Mouse (Mus musculus) heart, embryonic 13.5 days (tissue): ENCODE measurements around the gene C8g. TPM values are rescaled to one million over a fixed set of nuclear protein-coding genes. Genes with fewer than 3 reads are reported as not detected.

ENCODE experiments used
- ATAC-seq: fragments of 200-750 bp; cut with Nextera tagmentation; 2 replicates; pipeline ENCODE4 v1.8.0; 2017; ENCODE audit warnings: moderate TSS enrichment; ENCODE audit not compliant: insufficient number of reproducible peaks, low FRiP score, low TSS enrichment; ENCODE audit errors: extremely low read depth
- H3K27ac ChIP-seq: fragments of 300-500 bp; sonication (generic); replicated peaks from 2 replicates; pipeline ENCODE4 v1.5.1; 2015; ENCODE audit warnings: moderate library complexity, mild to moderate bottlenecking, inconsistent platforms
- H3K27me3 ChIP-seq: fragments of 300-500 bp; sonication (generic); replicated peaks from 2 replicates; pipeline ENCODE4 v1.6.1; 2015; ENCODE audit warnings: mild to moderate bottlenecking, inconsistent platforms
- H3K36me3 ChIP-seq: fragments of 300-500 bp; sonication (generic); 2 replicates; pipeline ENCODE4 v1.6.1; 2015; ENCODE audit warnings: mild to moderate bottlenecking, inconsistent platforms
- H3K4me1 ChIP-seq: fragments of 300-500 bp; sonication (generic); 2 replicates; pipeline ENCODE4 v1.6.1; 2015; ENCODE audit warnings: inconsistent platforms
- H3K4me2 ChIP-seq: fragments of 300-500 bp; sonication (generic); 2 replicates; pipeline ENCODE4 v1.6.1; 2015; ENCODE audit warnings: inconsistent platforms, mild to moderate bottlenecking, moderate library complexity
- H3K4me3 ChIP-seq: fragments of 300-500 bp; sonication (generic); 2 replicates; pipeline ENCODE4 v1.5.1; 2015; ENCODE audit warnings: moderate library complexity, mild to moderate bottlenecking, inconsistent platforms
- H3K9ac ChIP-seq: fragments of 300-500 bp; sonication (generic); 2 replicates; pipeline ENCODE4 v1.6.1; 2015; ENCODE audit warnings: inconsistent platforms, mild to moderate bottlenecking, moderate library complexity
- H3K9me3 ChIP-seq: fragments of 300-500 bp; sonication (generic); 2 replicates; pipeline ENCODE4 v1.6.1; 2016; ENCODE audit warnings: inconsistent platforms
- WGBS: fragments of 180-500 bp; shearing (Covaris S2); methylation state at CpG from one replicate; pipeline ENCODE4 v1.1.7; 2015; ENCODE audit warnings: mixed read lengths; 5-methylcytosine and 5-hydroxymethylcytosine counted together
- polyA plus RNA-seq: library from polyadenylated mRNA; unstranded; fragments of >200 nt; fragmentation: Nextera tagmentation; extraction: Ambion mirVana; gene quantifications from 2 replicates; pipeline ENCODE4 v1.2.1, GENCODE M21; 2015

The C8g gene
- polyA plus RNA-seq: 3.1 and 3.5 TPM in 2 replicates

GRCm38 (mm10) chr2:25501593-25502486, at the start of gene C8g:
C8g (minus strand) TSS chr2:25501719.
- Histone ChIP-seq H3K9ac (peak within 1 kb of the TSS; percentile 95), H3K4me2 (peak within 1 kb of the TSS; percentile 96), H3K27me3 (no peaks in the 10 kb centered on the region), H3K4me1 (peaks cover 30% of the 10 kb centered on the region), H3K9me3 (no peaks in the 10 kb centered on the region), H3K36me3 (peaks cover 37% of the 10 kb centered on the region), H3K27ac (peak within 1 kb of the TSS; percentile 70), H3K4me3 (peak within 1 kb of the TSS; percentile 79)
- 75% methylated on average over 20 of the region's 20 CpGs for WGBS
- no peak for ATAC-seq

DNA sequence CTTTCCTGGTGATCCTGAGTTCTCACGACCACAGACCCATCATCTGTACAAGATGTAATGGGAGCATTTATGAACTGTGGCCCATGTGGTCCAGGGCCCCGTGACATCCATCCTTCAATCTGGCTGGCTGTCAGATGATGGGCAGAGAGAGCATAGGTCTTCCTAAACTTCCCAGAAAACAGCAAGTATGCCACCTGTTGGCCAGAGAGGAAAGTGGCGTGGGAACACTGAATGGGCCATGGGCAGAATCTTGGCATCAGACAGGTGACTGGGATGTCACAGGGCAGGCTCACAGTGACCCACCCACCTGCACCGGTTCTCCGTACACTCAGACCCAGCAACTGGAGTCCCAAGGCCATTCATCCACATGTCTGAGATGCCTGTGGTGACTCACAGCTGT, 49.7 kb upstream of the C8g start:
- H3K27ac ChIP-seq: no peak overlapping the region
- no peak overlapping the region for H3K4me3 ChIP-seq
- no peaks in the 10 kb centered on the region for H3K36me3 ChIP-seq
- no peaks in the 10 kb centered on the region; the same call in 1 of the 2 replicates for H3K27me3 ChIP-seq
- WGBS: 22% methylated on average over 5 of the region's 5 CpGs
- ATAC-seq: no peak
- H3K9ac ChIP-seq: no peak overlapping the region
- no peak overlapping the region for H3K4me2 ChIP-seq
- H3K4me1 ChIP-seq: peaks cover 5% of the 10 kb centered on the region
- no peaks in the 10 kb centered on the region for H3K9me3 ChIP-seq

- Histone ChIP-seq H3K36me3 (peaks cover 10% of the 10 kb centered on the region; the same call in 1 of the 2 replicates), H3K4me3 (no peak overlapping the region), H3K27ac (no peak overlapping the region), H3K9me3 (no peaks in the 10 kb centered on the region), H3K4me2 (no peak overlapping the region), H3K9ac (no peak overlapping the region), H3K27me3 (no peaks in the 10 kb centered on the region; the same call in 1 of the 2 replicates), H3K4me1 (peaks cover 17% of the 10 kb centered on the region)
- no peak for ATAC-seq
- 59% methylated on average over 9 of the region's 9 CpGs for WGBS
Measured at GRCm38 (mm10) chr2:25549021-25549991, 47.8 kb upstream of the C8g start.

GRCm38 (mm10) chr2:25546811-25547491, 45.4 kb upstream of the C8g start, which contains the start of gene Traf2:
Traf2 (minus strand) TSS chr2:25546940.
- Histone ChIP-seq H3K27me3 (no peaks in the 10 kb centered on the region; the same call in 1 of the 2 replicates), H3K9me3 (no peaks in the 10 kb centered on the region), H3K4me1 (peaks cover 19% of the 10 kb centered on the region), H3K9ac (peak within 1 kb of the TSS; percentile 93), H3K4me2 (peak within 1 kb of the TSS; percentile 88), H3K27ac (peak within 1 kb of the TSS; percentile 79), H3K4me3 (peak within 1 kb of the TSS; percentile 84), H3K36me3 (peaks cover 10% of the 10 kb centered on the region; the same call in 1 of the 2 replicates)
- ATAC-seq: peak; percentile 99
- WGBS: 3% methylated on average over 46 of the region's 48 CpGs

DNA sequence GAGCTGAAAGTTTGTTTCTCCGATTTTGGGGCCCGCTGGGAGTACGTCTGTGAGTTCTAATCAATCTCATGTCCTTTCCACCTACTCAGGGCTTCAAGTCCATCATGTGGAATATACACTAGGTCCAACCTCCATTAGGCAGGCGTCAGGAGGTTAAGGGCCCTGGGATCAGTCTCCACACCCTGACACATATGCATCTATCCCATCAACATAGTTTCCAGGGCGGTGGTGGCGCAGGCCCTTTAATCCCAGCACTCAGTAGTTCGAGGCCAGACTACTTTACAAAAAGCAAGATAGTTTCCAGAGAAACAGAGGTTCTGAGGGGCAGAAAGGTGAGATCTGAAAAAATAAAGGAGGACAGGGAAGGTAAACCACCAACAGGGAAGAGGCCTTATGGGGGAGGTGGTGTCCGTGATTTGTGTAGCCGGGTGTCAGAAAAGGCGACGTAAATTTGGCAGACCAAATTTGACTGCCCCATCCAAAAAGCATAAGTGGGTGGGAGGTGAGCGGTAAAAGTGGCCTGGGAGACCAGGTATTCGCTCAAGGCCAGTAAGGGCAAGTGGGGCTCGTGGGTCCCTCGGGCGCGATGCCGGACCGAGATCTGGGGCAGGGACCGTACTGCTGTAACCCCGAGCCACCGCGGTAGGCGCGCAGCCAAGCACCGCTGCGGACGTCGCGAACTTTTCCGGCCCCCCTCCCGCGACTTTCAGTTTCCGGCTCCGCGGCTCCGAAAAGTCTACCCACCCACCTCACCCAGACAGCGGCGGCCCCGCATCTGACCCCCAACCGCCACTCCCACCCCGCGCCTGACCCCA, 44.7 kb upstream of the C8g start:
- 6% methylated on average over 43 of the region's 43 CpGs for WGBS
- peaks cover 19% of the 10 kb centered on the region for H3K4me1 ChIP-seq
- H3K27ac ChIP-seq: peak overlapping the region; percentile 79
- peak overlapping the region; percentile 84 for H3K4me3 ChIP-seq
- H3K27me3 ChIP-seq: no peaks in the 10 kb centered on the region; the same call in 1 of the 2 replicates
- peak; percentile 50 for ATAC-seq
- H3K9ac ChIP-seq: peak overlapping the region; percentile 93
- no peaks in the 10 kb centered on the region for H3K9me3 ChIP-seq
- peaks cover 10% of the 10 kb centered on the region; the same call in 1 of the 2 replicates for H3K36me3 ChIP-seq
- peak overlapping the region; percentile 88 for H3K4me2 ChIP-seq

DNA sequence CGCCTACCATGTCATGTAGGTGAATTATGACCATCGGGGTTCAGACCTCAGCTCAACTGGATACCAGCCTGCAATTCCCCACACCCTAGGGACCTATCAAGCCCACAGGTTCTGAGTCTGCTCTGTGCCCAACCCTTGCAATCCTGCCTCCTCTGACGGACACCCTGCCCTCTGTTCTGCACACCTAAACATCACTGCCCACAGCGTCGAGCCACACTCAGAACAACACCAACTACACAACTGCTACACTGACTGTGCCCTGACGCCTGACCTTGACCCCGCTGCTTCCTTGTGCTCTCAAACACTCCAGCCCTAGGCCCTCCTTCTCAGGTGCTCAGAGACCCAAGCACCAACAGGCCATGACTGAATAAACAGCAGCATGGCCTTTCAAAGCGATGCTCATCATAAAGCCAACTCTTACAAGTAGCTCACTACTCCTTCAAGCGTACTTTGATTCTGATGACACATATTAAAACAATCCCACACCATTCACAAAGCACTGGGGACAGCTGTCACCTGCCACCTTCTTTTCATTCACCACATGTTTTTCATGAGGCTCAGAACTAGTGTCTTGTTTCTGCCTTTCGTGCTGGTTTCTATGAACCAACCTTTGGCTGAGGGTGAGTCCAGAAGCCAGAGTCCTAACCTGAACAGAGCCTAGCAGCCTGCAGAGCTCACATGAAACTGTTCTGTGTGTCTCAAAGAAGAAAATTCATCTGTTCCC, 40.3 kb upstream of the C8g start:
- Histone ChIP-seq H3K4me3 (no peak overlapping the region), H3K4me2 (no peak overlapping the region), H3K36me3 (peaks cover 37% of the 10 kb centered on the region), H3K4me1 (peaks cover 14% of the 10 kb centered on the region), H3K9me3 (no peaks in the 10 kb centered on the region), H3K9ac (no peak overlapping the region), H3K27ac (no peak overlapping the region), H3K27me3 (no peaks in the 10 kb centered on the region)
- 88% methylated on average over 10 of the region's 10 CpGs for WGBS
- no peak for ATAC-seq

DNA sequence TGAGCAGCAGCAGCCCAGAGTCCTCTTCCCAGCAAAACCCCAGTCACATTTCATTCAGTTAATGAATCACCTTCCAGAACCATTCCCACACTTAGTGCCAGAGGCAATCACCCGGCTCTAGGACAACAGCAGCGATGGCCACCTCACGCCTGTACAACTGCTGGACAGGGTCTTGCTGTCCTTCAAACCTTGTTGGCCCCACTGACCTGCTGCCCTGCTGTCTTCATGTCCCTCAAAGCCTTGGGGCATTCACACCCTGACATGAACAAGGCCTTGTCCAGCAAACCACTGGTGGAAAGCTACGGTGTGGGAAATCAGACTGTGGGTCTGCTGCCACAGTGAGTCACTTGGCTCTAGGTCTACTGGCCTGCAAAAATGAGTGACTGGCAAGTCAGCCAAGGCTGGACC, 39.0 kb upstream of the C8g start:
- H3K27ac ChIP-seq: no peak overlapping the region
- H3K4me3 ChIP-seq: no peak overlapping the region
- WGBS: 93% methylated on average over 4 of the region's 4 CpGs
- ATAC-seq: no peak
- H3K36me3 ChIP-seq: peaks cover 49% of the 10 kb centered on the region
- H3K9me3 ChIP-seq: no peaks in the 10 kb centered on the region
- H3K4me2 ChIP-seq: no peak overlapping the region
- no peaks in the 10 kb centered on the region for H3K27me3 ChIP-seq
- no peak overlapping the region for H3K9ac ChIP-seq
- peaks cover 8% of the 10 kb centered on the region for H3K4me1 ChIP-seq

DNA sequence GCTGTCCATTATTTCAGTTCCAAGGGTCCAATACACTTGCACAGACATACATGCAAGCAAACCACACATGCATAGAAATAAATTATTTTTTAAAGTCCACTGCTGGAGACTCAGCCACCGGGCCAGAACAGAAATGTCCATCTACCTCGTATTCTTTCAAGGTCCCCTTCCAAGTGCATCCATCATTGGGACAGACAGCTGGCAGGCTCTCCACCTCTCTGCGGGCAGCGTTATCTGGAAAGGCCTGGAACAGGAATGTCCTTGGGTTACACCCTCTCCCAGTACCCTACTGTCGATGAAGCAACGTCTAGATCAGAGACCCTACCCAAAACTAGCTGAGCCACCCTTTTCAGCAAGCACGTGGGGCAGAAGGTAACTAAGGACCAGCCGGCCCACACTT, 35.0 kb upstream of the C8g start:
- Histone ChIP-seq H3K9ac (no peak overlapping the region), H3K27ac (no peak overlapping the region), H3K4me2 (no peak overlapping the region), H3K9me3 (no peaks in the 10 kb centered on the region), H3K4me3 (no peak overlapping the region), H3K4me1 (0 out of 2 replicates have a peak, but pooled peaks cover 2% of the 10 kb centered on the region), H3K36me3 (peaks cover 78% of the 10 kb centered on the region), H3K27me3 (no peaks in the 10 kb centered on the region)
- no peak for ATAC-seq
- WGBS: 64% methylated on average over 8 of the region's 8 CpGs

- ATAC-seq: no peak
- no peak overlapping the region for H3K27ac ChIP-seq
- H3K4me1 ChIP-seq: 0 out of 2 replicates have a peak, but pooled peaks cover 2% of the 10 kb centered on the region
- H3K9ac ChIP-seq: no peak overlapping the region
- H3K27me3 ChIP-seq: no peaks in the 10 kb centered on the region
- no peak overlapping the region for H3K4me2 ChIP-seq
- 95% methylated on average over 2 of the region's 2 CpGs for WGBS
- H3K4me3 ChIP-seq: no peak overlapping the region
- peaks cover 94% of the 10 kb centered on the region for H3K36me3 ChIP-seq
- no peaks in the 10 kb centered on the region for H3K9me3 ChIP-seq
Measured at GRCm38 (mm10) chr2:25534866-25535182, 33.3 kb upstream of the C8g start.
